Mouse (Mus musculus) adrenal gland, adult 18-20 months (tissue): ENCODE measurements around the gene Slc7a1. TPM values are rescaled to one million over a fixed set of nuclear protein-coding genes. Genes with fewer than 3 reads are reported as not detected.

Source experiments
- total RNA-seq, 2 experiments: library from RNA; stranded (reverse); gene quantifications; 1 replicate in 1 of 2; 2 replicates in 1 of 2; pipeline ENCODE4 v1.2.3; 2021

The Slc7a1 gene
- total RNA-seq, 2 experiments from 2014 or later = 87.0 to 94.9 TPM

Other genes with a start within 250 kb of the Slc7a1 start
- gene Ubl3, start 152.9 kb upstream of the Slc7a1 start, total RNA-seq = 100 to 1,000 TPM; 152 to 163 TPM